Mouse (Mus musculus) frontal cortex, postnatal 10 days (tissue): ENCODE measurements around the gene Rimbp3.

ENCODE experiments used
- DNase-seq, 2 experiments: peaks; one replicate each; pipeline ENCODE4 v3.0.0; 2022; ENCODE audit warnings: low spot score in 2 of 2, mixed read lengths in 1 of 2

Rimbp3 gene

GRCm38 (mm10) chr16:17255270-17255669, 46.9 kb downstream of the Rimbp3 start:
- DNase-seq, result no peak

GRCm38 (mm10) chr16:17257359-17257821, 49.0 kb downstream of the Rimbp3 start:
- DNase-seq, result no peak

- DNase-seq, result no peak
Measured at GRCm38 (mm10) chr16:17258917-17259316, 50.5 kb downstream of the Rimbp3 start.

- DNase-seq, result no peak
Measured at GRCm38 (mm10) chr16:17261341-17261740, 52.9 kb downstream of the Rimbp3 start.
